In genomic region chr10:51153484-51153985, GRCm38 (mm10) we compare ENCODE assay signal across 10 mouse cellular contexts.
DNase-seq lines count a peak whose midpoint lies in the region; ATAC-seq and TF ChIP-seq lines count a peak whose summit lies in the region.
"Had no signal": no experiment of that assay in that cellular context is flagged by ENCODE, and none has a peak within 500 bp of the region (broad histone marks: within the 10 kb centered on the region; RNA-seq: fewer than 3 reads in every experiment).

No protein-coding gene starts in this region.

- H3K9ac ChIP-seq in kidney, embryonic 15.5 days = no peak overlapping the region
- H3K9ac ChIP-seq in embryonic facial prominence, embryonic 12.5 days = no peak overlapping the region
- 0 out of 2 replicates have a peak overlapping the region, but pooled peaks have one; percentile 21 for H3K9ac ChIP-seq in hindbrain, postnatal 0 days (replicated peaks; ENCODE audit: low read length)
- peak overlapping the region; percentile 22; the same call in 1 of the 2 replicates for H3K9ac ChIP-seq in neural tube, embryonic 13.5 days
- H3K9ac ChIP-seq: liver, embryonic 13.5 days had no signal

- DNase-seq in kidney, adult 18-20 months = no peak
- DNase-seq in hindbrain, postnatal 0 days (ENCODE audit: low spot score) = peak; percentile 60
- DNase-seq in spleen, postnatal 14 days (ENCODE audit: low spot score in 2 of 2) = no peak
- no peak for DNase-seq in urinary bladder, postnatal 25 days (ENCODE audit: low spot score)
- DNase-seq in adrenal gland, postnatal 4 days (ENCODE audit: low spot score in 2 of 2) = no peak
- DNase-seq: heart, adult 18-20 months; liver, embryonic 13.5 days had no signal

- H3K4me3 ChIP-seq in kidney, embryonic 15.5 days (replicated peaks) = peak overlapping the region; percentile 17
- H3K4me3 ChIP-seq in embryonic facial prominence, embryonic 12.5 days = peak overlapping the region; percentile 17; the same call in 1 of the 2 replicates
- peak overlapping the region; percentile 30 for H3K4me3 ChIP-seq in hindbrain, postnatal 0 days (ENCODE audit: low read length)
- H3K4me3 ChIP-seq in neural tube, embryonic 13.5 days = peak overlapping the region; percentile 23
- H3K4me3 ChIP-seq: liver, embryonic 13.5 days had no signal

- WGBS in kidney, embryonic 15.5 days = 16% methylated on average over 13 of the region's 13 CpGs
- WGBS in embryonic facial prominence, embryonic 12.5 days = 11% methylated on average over 13 of the region's 13 CpGs
- WGBS in hindbrain, postnatal 0 days = 14% methylated on average over 13 of the region's 13 CpGs
- WGBS in neural tube, embryonic 13.5 days = 6% methylated on average over 13 of the region's 13 CpGs

- no peaks in the 10 kb centered on the region for H3K36me3 ChIP-seq in kidney, embryonic 15.5 days
- no peaks in the 10 kb centered on the region for H3K36me3 ChIP-seq in embryonic facial prominence, embryonic 12.5 days
- no peaks in the 10 kb centered on the region for H3K36me3 ChIP-seq in hindbrain, postnatal 0 days (ENCODE audit: insufficient read depth, low read length)
- no peaks in the 10 kb centered on the region for H3K36me3 ChIP-seq in neural tube, embryonic 13.5 days
- H3K36me3 ChIP-seq: liver, embryonic 13.5 days had no signal

- peak; percentile 75 for ATAC-seq in kidney, embryonic 15.5 days (replicated peaks; ENCODE audit: low FRiP score)
- peak; percentile 85 for ATAC-seq in embryonic facial prominence, embryonic 12.5 days (ENCODE audit: insufficient number of reproducible peaks, insufficient read depth, low FRiP score, low TSS enrichment)
- ATAC-seq in hindbrain, postnatal 0 days = peak; percentile 87
- peak; percentile 93 for ATAC-seq in neural tube, embryonic 13.5 days (ENCODE audit: low read depth)

- H3K27me3 ChIP-seq in kidney, embryonic 15.5 days = no peaks in the 10 kb centered on the region
- no peaks in the 10 kb centered on the region for H3K27me3 ChIP-seq in embryonic facial prominence, embryonic 12.5 days
- H3K27me3 ChIP-seq in hindbrain, postnatal 0 days (ENCODE audit: insufficient read depth, low read length) = no peaks in the 10 kb centered on the region
- H3K27me3 ChIP-seq in neural tube, embryonic 13.5 days = peaks cover 4% of the 10 kb centered on the region; the same call in 1 of the 2 replicates
- H3K27me3 ChIP-seq: liver, embryonic 13.5 days had no signal

- no peak overlapping the region for H3K27ac ChIP-seq in kidney, embryonic 15.5 days
- H3K27ac ChIP-seq in embryonic facial prominence, embryonic 12.5 days = no peak overlapping the region
- no peak overlapping the region for H3K27ac ChIP-seq in hindbrain, postnatal 0 days
- no peak overlapping the region for H3K27ac ChIP-seq in neural tube, embryonic 13.5 days (replicated peaks)
- H3K27ac ChIP-seq: liver, embryonic 13.5 days had no signal

- H3K9me3 ChIP-seq in kidney, embryonic 15.5 days (replicated peaks) = no peaks in the 10 kb centered on the region
- H3K9me3 ChIP-seq in embryonic facial prominence, embryonic 12.5 days = no peaks in the 10 kb centered on the region
- no peaks in the 10 kb centered on the region for H3K9me3 ChIP-seq in hindbrain, postnatal 0 days (ENCODE audit: low read length)
- H3K9me3 ChIP-seq in neural tube, embryonic 13.5 days = no peaks in the 10 kb centered on the region
- H3K9me3 ChIP-seq: liver, embryonic 13.5 days had no signal

- no peak for TF ChIP-seq CTCF in hindbrain, postnatal 0 days (IDR thresholded peaks at IDR 0.05; ENCODE audit: low read depth)

- peaks cover 8% of the 10 kb centered on the region for H3K4me1 ChIP-seq in kidney, embryonic 15.5 days
- H3K4me1 ChIP-seq in embryonic facial prominence, embryonic 12.5 days = 0 out of 2 replicates have a peak, but pooled peaks cover 5% of the 10 kb centered on the region
- H3K4me1 ChIP-seq in hindbrain, postnatal 0 days (ENCODE audit: insufficient read depth, low read length) = peaks cover 4% of the 10 kb centered on the region; the same call in 1 of the 2 replicates
- peaks cover 14% of the 10 kb centered on the region for H3K4me1 ChIP-seq in neural tube, embryonic 13.5 days (replicated peaks)
- H3K4me1 ChIP-seq: liver, embryonic 13.5 days had no signal

- H3K4me2 ChIP-seq in kidney, embryonic 15.5 days = peak overlapping the region; percentile 52
- H3K4me2 ChIP-seq in embryonic facial prominence, embryonic 12.5 days (replicated peaks) = peak overlapping the region; percentile 47
- H3K4me2 ChIP-seq in hindbrain, postnatal 0 days (ENCODE audit: low read depth, low read length) = peak overlapping the region; percentile 53
- peak overlapping the region; percentile 57 for H3K4me2 ChIP-seq in neural tube, embryonic 13.5 days
- H3K4me2 ChIP-seq: liver, embryonic 13.5 days had no signal

Comparison
In these comparisons a context has a peak if more than half of its experiments do, and no peak if none do; other contexts are left out.
1. H3K9ac ChIP-seq: peak in hindbrain, postnatal 0 days (single experiment) and neural tube, embryonic 13.5 days (single experiment); none in kidney, embryonic 15.5 days (single experiment) and embryonic facial prominence, embryonic 12.5 days (single experiment).
2. Peak in every context shown above with its lines, with median percentiles within 50 percentile points of each other: ATAC-seq, H3K4me2 ChIP-seq and H3K4me3 ChIP-seq.